Mouse (Mus musculus): ENCODE results near the gene Ipo11.
A peak's percentile ranks its signal among the peaks of the same experiment; 100 is the strongest.

Ipo11 gene

DNA sequence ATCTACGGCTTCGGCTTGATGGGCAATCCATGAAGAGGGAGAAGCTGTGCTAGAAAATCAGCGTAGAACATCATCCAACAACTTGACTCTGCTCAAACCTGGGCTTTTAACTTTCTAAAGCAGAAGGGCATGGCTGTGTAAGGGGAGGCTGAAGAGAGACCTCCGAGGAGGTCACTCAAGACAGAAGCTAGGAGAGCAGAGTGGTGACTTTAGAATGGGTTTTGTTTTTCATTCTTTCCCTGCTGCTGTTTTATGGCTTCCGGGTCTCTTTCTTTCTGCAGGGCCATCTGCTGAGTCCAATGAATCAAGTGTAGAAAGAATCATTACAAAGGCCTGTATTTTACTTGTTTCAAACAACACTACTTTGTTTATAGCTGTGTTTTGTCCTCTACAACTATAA lies 119.7 kb downstream of the Ipo11 start:
- no peak for DNase-seq (ENCODE audit: low spot score in 2 of 2)

DNA sequence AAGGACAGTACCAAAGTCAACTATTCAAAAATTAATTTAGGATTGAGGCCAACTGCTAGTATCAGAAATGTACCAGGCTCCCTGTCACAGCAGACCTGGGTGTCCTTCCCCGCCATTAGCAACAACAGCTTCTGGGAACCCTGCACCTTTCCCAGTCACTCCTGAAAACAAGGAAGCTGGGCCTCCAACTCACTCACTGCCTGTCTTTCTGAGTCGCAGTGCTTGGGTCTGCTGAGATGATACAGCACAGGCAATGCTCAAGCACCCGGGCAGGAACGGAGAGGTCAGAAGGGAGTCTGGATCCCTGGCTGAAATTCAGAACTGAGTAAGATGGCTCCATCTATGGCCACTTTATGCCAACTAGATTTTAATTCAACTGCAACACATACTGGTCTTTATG lies 123.2 kb downstream of the Ipo11 start:
- DNase-seq (ENCODE audit: low spot score in 2 of 2), result no peak

DNA sequence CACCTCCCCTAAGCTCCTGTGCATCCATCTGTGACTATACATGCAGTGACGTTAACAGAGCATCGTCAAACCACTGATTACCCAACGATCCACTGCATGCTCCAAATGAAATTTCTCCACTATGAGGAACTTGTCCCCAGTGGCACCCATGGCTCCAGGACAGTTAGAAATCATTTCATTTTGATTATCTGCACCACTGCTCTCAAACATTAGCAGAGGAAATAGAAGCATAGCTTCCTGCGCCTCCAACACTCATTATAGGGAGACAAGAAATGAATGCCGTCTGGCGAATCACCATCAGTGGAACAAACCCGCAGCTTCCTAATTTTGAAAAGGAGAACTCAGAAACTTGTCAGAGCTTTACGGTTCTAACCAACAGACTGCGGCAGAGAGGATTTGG lies 123.7 kb downstream of the Ipo11 start:
- peak in 1 of 2 experiments; percentile 35 for DNase-seq (ENCODE audit: low spot score in 2 of 2)

DNA sequence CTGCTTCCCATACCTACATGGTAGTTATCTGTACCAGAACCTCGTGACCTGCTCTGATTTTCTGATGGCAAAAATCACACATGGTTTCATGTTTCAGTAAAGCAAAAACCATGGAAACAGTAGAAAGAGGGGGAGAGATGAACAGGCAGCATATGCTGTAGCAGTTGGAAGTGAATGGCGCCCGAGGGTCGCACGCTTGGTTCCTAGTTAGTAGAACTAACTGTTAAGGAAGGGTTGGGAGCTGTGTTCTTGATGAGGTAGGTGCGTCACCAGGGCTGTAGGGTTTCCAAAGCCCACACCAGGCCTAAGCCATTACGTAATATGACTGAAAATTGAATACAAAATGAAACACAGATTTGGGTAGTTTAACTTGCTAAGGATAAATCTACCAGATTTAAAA lies 126.6 kb downstream of the Ipo11 start:
- no peak for DNase-seq (ENCODE audit: low spot score in 2 of 2)

DNA sequence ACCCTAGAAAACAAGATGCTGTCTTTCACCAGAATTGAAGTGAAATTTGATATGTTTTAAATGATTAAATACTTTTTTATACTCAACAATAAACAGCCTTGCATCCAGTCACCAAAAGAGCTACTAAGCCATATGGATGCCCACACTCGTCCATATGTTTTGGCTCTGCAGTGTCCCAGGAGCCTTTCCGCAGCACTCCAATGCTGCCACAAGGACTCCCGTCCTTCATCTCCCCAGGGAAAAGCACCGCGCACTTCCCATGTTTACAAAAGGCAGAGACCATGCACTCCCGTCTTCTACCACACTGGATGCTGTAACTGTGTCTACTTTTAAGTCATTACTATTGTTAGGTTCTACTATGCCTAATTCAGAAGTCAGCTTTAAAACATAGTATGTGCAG lies 127.9 kb downstream of the Ipo11 start:
- DNase-seq (ENCODE audit: low spot score in 2 of 2), result no peak

DNA sequence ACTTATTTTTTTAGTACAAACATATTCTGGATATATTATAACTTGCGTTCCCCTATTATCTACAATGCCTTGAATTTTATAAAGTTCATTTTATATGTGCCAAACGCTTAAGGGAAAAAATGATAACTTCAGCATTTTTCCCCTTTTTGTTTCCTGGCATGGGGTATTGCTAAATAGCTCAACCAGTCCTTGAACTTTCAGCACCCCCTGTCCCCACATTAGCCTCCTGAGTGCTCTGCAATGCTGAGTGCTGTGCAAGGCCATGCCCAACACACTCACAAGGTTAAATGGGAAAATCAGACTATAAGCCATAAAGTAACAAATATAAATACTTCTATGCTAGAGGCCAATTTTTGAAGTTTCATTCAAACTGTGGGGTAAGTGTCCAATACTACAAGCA lies 128.4 kb downstream of the Ipo11 start:
- DNase-seq (ENCODE audit: low spot score in 2 of 2), result no peak

DNA sequence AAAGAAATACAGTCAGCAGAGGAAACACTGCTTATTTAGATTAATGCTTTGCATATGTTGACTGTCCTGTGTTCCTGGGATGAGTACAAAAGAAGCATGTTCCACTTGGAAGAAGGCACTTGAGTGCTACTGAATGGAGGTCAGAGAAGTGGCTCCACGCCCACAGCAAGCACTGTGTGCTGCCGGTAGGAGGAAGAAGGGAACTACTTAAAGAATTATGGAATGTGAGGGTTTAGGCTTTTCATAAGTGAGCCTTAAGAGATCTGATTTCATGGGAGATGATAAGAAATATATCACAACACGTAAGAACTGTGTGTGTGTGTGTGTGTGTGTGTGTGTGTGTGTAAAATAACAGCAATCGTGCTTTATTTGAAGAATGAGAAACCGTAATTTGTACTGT lies 129.5 kb downstream of the Ipo11 start:
- DNase-seq (ENCODE audit: low spot score in 2 of 2), result no peak

DNA sequence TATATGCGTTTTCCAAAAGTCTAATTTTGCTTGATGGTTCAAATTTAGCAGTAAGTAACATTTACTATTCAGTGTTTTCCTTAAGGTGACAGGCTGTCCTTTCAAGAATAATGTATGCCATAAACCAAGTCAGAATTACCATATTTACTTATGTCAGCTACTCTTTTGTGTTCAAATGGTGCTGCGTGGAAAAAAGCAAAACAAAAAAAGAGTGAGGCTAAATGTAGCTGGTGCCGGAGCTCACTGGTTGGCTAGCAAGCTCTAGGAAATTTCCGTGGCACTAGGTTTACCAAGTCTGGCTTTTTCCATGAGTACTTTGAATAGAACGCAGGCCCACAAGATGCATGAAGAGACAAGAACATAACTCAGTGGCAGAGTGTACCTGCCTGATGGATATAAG lies 131.6 kb downstream of the Ipo11 start:
- DNase-seq (ENCODE audit: low spot score in 2 of 2), result no peak

DNA sequence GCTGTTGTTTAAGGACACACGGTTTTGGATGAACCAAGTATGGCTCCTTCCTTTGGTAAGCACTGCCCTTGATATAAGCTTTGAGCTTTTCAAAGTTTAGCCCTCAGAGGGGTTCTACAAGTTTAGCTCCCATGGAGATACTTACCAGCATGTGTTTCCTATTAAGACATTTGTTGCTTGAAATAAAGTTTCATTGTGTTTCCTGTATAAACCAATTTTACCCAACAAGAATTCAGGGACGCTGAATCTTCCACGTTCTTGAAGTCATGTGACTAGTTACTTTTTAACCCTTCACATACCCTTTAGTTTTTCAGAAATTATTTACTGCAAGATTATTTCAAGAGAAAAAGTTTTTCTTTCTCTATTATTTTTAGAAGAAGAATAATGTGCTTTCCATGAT lies 138.7 kb downstream of the Ipo11 start:
- no peak for DNase-seq (ENCODE audit: low spot score in 2 of 2)

DNA sequence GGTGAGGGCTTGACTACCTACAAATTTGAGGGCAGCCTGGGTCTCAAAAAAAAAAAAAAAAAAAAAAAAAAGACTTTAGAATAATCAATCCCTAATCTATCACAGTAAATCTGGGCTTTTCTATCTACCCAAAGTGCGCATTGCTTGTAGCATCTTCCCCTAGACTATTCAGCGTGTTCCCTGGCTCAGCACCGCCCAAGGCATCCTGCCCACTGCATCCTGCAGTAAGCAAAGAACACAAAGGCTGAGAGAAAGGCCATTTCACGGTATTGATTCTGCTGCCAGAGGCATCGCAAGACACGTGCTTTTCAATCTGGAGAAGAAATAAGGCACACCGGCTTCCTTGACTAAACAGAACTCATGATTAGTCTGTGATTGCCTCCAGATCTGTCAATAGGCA lies 147.9 kb downstream of the Ipo11 start:
- no peak for DNase-seq (ENCODE audit: low spot score in 2 of 2)

DNA sequence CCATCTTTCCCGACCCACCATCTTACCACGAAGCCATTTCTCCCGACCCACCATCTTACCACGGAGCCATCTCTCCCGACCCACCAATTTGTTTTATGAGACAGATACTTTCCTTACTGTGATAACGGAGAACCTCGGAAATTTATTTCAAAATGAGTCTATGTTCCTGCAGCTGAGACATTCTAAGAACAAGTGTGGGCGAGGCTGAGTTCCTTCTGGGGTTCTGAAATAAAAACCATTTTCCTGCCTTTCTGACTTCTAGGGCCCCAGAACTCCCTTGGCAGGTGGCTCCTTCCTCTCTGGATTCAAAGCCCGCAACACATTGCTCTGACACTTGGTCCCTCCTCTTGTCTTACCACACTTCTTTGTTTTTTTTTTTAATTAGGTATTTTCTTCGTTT lies 168.0 kb downstream of the Ipo11 start:
- no peak for DNase-seq (ENCODE audit: low spot score in 2 of 2)

DNA sequence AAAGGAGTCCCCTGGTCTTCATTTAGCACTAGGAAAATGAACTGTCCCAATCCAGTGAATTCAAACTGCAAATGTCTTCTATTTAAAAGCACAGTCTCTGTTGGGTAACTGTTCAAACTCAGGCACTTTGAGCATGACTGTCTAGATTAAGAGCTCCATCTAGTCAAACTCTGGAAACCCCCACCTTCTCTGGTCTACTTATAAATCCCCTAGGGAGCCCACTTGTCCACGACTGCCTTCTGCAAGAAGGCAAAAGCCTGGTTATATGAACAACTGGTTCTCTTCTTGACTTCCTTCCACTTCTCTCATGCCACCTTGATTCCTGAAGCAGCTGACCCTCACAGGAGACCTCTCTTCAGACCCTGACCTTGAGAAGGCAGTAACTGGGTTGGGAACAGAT lies 174.1 kb downstream of the Ipo11 start:
- DNase-seq (ENCODE audit: low spot score in 2 of 2), result no peak

DNA sequence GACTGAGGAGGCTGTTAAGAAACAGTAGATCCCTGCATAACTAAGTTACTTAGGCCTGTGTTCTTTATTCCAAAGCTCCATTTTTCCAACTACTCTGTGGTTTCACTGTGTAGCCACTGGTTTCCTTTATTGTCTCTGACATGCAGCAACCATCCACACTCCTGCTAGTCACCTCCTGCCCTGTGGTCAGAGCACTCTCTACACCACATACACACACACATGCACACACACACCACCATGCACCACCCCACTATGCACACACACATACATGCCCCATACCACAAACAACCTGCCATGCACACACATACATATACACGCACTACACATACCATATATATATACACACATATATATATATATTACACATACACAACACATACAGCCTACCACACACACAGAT lies 175.1 kb downstream of the Ipo11 start:
- no peak for DNase-seq (ENCODE audit: low spot score in 2 of 2)

DNA sequence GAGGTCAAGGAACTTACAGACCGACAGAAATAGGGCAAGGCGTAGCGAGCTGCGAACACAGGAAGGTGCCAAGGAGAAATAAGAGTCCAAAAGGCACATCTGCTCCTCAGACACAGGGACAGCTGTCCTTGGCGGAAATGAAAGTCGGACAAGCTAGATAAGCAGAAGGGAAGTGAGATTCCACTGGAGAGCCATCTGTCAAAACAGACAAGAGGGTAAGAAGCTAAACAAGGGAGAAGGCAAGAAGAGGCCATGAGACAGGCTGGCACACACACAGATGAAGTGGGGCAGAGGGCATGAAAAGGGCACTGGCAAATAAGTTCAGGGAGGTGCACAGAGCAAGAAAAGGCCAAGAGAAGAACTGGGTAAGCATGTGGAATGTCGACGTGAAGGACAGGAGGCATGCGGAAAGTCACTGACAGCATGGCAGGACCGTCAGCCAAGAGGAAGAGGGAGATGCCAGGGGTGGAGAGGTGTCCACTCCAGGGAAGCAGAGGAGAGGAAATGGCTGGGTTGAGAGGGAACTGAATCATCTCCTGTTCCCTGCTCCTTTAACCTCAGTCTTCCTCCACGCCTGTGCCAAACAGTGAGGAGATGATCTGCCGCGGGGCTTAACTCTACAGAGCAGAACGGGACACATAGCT lies 176.4 kb downstream of the Ipo11 start:
- no peak for DNase-seq (ENCODE audit: low spot score in 2 of 2)

DNA sequence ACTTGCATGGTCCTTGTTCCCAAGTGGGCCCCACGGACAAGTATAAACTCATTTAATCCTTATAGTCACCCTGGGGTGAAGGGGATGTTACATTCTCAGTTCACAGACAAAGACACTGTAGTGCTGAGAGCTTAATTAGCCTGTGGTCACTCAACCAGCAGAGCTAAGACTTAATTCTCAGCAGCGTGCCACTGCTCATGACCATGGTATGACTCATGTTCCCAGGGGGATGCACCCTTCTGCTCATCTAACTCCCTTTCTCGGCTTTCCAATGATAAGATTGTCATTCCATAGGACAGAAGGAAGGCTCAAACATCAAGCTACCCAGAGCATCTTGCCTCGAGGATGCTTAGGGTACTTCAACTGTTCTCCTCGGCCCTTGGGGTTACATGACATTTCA lies 180.9 kb downstream of the Ipo11 start:
- DNase-seq (ENCODE audit: low spot score in 2 of 2), result no peak

DNA sequence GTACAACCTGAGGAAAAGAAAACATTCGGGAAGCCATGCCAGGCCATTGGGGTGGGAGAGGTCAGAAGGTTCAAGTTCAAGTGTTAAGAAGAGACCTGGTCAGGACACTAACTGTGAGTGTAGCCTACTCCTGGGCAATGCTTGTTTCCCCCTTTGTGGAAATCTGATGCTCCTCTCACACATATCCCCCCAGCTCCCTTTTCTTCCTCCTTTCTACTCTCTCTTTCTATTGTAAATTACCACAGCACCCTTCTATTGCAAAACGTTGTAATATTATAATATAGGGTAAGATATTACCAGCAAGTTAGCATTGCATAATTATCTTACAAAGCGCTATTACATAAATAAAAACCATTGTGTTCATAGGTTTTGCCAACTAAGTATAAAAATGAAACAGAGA lies 182.5 kb downstream of the Ipo11 start:
- no peak for DNase-seq (ENCODE audit: low spot score in 2 of 2)

DNA sequence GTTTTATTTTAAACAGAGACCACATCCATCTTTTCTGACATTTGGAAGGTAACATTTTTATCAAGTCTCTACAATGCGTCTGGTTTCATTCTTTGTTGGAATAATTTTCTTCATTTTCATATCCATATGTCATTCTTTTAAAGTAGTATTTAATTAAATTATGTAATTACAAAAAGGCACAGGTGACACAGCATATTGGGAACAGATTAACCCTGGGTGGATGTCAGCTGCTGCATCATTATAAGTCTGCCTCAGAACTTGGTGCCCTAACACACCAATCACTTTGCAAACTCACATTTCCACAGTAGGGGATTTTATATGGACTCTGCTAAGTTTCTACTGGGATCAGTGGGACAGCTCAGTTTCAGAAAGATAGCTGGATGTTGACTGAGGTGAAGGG lies 184.8 kb downstream of the Ipo11 start:
- no peak for DNase-seq (ENCODE audit: low spot score in 2 of 2)

DNA sequence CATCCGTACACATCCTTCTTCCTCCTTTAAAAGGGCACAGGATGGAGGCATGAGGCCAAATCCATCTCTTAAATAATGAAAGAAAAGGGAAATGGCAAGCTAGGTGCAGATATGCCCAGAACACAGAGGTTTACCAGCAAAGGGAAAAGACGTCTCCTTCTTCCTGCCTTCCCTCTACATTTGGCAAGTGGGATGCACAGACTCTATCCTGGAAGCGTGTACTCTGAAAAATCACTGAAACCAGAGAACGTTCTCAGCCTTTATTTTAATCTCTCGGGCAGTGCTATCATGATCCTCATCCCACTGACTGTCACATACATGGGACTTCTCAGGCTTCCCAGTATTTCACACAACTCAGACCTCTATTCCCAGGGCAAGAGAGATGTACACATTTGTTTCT lies 189.9 kb downstream of the Ipo11 start:
- DNase-seq (ENCODE audit: low spot score in 2 of 2), result no peak

DNA sequence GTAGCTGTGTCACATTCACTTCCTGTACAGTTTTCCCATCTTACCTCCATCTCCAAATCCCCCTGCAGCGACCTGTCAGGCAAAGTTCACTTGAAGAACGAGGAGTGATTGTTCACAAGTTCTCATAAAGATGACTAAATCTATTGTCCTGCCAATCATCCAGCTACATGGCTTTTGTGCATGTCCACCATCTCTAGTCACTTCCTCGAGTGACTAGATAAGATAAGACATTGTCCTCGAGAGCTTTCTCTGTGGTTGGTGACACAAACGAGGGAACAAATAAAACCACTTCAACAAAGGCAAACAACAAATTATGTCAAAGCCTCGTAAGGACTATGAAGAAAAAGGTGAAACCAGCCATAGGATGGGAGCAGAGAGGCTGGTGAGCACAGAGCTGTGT lies 191.6 kb downstream of the Ipo11 start:
- DNase-seq (ENCODE audit: low spot score in 2 of 2), result no peak

Measured in natural killer cell, adult 2 months (primary cell).